Mouse (Mus musculus): ENCODE measurements around the gene Bri3.
A peak's percentile ranks its signal among the peaks of the same experiment; 100 is the strongest.

The Bri3 gene

GRCm38 (mm10) chr5:144243901-144244487, at the start of gene Bri3:
Bri3 (plus strand) TSS chr5:144244437.
- no peak for DNase-seq (ENCODE audit: low read depth, low spot score)

- DNase-seq (ENCODE audit: low read depth, low spot score): no peak
These were observed 48.7 kb upstream of the Bri3 start for GRCm38 (mm10) chr5:144195567-144195966.

GRCm38 (mm10) chr5:144200616-144201015, 43.6 kb upstream of the Bri3 start:
- DNase-seq (ENCODE audit: low read depth, low spot score): no peak

- peak; percentile 61 for DNase-seq (ENCODE audit: low read depth, low spot score)
These were observed 41.8 kb upstream of the Bri3 start for GRCm38 (mm10) chr5:144202430-144202829.

DNA sequence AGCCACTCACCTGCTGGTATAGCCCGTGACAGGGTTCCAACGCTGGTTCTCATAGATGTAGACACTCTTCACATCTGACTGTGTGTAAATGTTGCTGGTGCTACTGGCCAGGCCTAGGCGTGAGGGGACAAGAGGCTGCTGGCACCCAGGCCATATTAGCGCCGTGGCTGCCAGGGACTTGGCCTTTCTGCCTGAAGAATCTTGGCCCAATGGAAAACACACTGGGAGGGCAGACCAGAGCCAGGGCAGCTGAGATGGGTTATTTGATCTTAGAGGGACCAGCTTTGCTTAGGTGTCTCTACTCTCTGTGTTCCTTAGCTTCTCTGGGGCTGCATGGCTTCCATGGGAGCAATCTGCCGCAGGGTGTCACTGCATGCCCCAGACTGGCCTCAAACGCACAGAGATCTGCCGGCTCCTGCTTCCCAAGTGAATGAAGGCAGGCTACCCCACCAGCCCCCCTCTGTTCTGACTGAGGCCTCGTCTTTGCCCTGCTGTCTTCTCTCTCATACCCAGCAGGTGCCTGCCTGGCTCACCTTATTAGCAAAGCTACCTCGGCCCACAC, 40.8 kb upstream of the Bri3 start:
- DNase-seq (ENCODE audit: low read depth, low spot score): no peak

- no peak for DNase-seq (ENCODE audit: low read depth, low spot score)
These were observed 39.9 kb upstream of the Bri3 start for GRCm38 (mm10) chr5:144204303-144204702.

- DNase-seq (ENCODE audit: low read depth, low spot score): no peak
These were observed 39.3 kb upstream of the Bri3 start for GRCm38 (mm10) chr5:144204911-144205310.

DNA sequence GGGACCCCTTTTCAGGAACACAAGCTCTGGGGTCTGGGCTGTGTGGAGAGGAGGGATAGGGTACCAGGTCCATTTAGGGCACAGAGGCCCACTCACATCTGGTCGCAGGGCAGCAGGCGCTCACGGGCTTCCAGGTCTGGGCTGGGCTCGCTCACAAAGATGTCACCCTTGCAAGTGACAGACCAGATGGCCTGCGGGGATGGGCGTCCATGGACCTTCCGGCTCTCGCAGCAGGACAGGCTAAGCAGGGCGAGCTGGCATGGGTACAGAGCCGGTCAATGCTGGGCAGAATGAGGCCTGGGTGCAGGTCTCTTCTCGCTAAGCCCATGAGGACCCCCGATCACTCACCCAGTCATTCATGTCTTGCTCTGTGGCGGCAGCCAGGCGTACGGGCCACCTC, 38.2 kb upstream of the Bri3 start:
- no peak for DNase-seq (ENCODE audit: low read depth, low spot score)

- DNase-seq (ENCODE audit: low read depth, low spot score): peak; percentile 56
These were observed 36.8 kb upstream of the Bri3 start for GRCm38 (mm10) chr5:144207478-144207877.

- DNase-seq (ENCODE audit: low read depth, low spot score): peak; percentile 83
These were observed 29.8 kb upstream of the Bri3 start for GRCm38 (mm10) chr5:144214453-144214852.

- no peak for DNase-seq (ENCODE audit: low read depth, low spot score)
These were observed 28.2 kb upstream of the Bri3 start for GRCm38 (mm10) chr5:144215992-144216391.

GRCm38 (mm10) chr5:144218061-144218460, 26.2 kb upstream of the Bri3 start:
- no peak for DNase-seq (ENCODE audit: low read depth, low spot score)

- peak; percentile 86 for DNase-seq (ENCODE audit: low read depth, low spot score)
These were observed 24.9 kb upstream of the Bri3 start for GRCm38 (mm10) chr5:144219306-144219705.

GRCm38 (mm10) chr5:144219936-144220335, 24.3 kb upstream of the Bri3 start:
- no peak for DNase-seq (ENCODE audit: low read depth, low spot score)

- no peak for DNase-seq (ENCODE audit: low read depth, low spot score)
These were observed 22.9 kb upstream of the Bri3 start for GRCm38 (mm10) chr5:144221305-144221704.

- no peak for DNase-seq (ENCODE audit: low read depth, low spot score)
These were observed 21.3 kb upstream of the Bri3 start for GRCm38 (mm10) chr5:144222811-144223502.

- peak; percentile 98 for DNase-seq (ENCODE audit: low read depth, low spot score)
These were observed 20.8 kb upstream of the Bri3 start, which contains the start of gene Tecpr1 for GRCm38 (mm10) chr5:144223503-144223862. Tecpr1 (minus strand) TSS chr5:144223615.

- no peak for DNase-seq (ENCODE audit: low read depth, low spot score)
These were observed 20.1 kb upstream of the Bri3 start for GRCm38 (mm10) chr5:144223899-144224816.

DNA sequence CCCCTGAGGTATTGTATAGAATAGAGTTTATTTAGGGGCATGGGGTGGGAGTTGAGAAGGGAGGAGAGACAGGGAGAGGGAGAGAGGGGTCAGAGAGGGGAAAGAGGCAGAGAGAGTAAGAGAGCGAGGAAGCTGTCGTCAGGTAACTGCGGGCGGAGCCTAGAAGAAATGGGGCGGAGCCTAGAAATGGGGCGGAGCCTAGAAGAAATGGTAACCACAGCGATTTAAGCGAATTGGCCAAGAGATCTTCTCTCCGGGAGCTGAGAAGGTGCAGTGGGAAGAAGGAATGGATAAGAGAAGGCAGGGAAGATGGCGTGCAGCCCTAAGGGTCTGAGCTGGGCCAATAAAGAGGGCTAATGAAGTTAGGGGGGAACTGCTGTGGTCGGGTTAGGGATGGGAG, 18.0 kb upstream of the Bri3 start:
- DNase-seq (ENCODE audit: low read depth, low spot score): peak; percentile 70

DNA sequence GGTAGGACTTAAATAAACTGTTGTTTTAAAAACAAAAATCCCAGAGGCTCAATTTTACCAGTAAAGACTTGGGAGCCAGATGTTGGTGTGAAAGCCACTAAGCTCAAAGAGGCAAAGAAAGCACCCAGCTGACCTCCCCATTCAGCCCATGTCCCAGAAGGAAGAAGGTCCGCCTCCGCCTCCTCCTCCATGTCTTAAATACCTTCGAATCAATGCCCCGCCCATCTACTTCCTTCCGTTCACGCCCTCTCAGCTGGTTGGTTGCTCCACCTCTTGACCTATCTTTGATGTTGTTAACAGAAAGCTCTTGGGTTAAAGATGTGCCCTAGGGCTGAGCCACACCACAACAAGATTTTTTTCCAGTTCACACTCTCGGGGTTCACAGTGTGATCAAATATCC, 14.0 kb upstream of the Bri3 start:
- DNase-seq (ENCODE audit: low read depth, low spot score): peak; percentile 72

DNA sequence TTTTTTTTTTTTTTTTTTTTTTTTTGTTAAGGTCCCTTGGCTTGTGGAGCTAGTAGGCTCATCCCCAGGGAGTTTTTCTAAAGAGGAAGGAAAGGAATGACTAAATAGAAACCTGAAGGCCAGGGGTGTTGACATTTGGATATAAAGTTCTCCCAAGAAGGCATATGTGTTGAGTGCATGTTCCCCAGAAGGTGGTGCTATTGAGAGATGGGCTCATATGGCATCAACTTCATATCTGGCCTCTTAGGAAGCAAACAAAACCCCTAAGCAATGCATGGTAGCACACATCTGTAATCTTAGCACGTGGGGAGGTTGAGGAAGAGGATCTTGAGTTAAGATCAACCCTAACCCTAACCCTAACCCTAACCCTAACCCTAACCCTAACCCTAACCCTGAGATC, 12.8 kb upstream of the Bri3 start:
- no peak for DNase-seq (ENCODE audit: low read depth, low spot score)

GRCm38 (mm10) chr5:144232531-144232930, 11.7 kb upstream of the Bri3 start:
- DNase-seq (ENCODE audit: low read depth, low spot score): no peak
